Mouse (Mus musculus) thymus, adult 2 months (tissue): ENCODE measurements around the gene Gimap3. TPM values are rescaled to one million over a fixed set of nuclear protein-coding genes. Genes with fewer than 3 reads are reported as not detected.

Experiments used
- DNase-seq: peaks from one replicate; pipeline ENCODE4 v3.0.0; 2021
- H3K27ac ChIP-seq: fragments of 200-500 bp; 2 replicates; pipeline ENCODE4 v1.5.1; 2012; ENCODE audit warnings: low read length, control low read depth; ENCODE audit not compliant: control insufficient read depth, insufficient read depth
- H3K27me3 ChIP-seq: fragments of 200-500 bp; 2 replicates; pipeline ENCODE4 v1.6.1; 2012; ENCODE audit warnings: mild to moderate bottlenecking, low read length, moderate library complexity, mixed read lengths; ENCODE audit not compliant: control insufficient read depth, insufficient read depth
- H3K36me3 ChIP-seq: fragments of 200-500 bp; 2 replicates; pipeline ENCODE4 v1.6.1; 2012; ENCODE audit warnings: mild to moderate bottlenecking, low read length, moderate library complexity; ENCODE audit not compliant: control insufficient read depth, insufficient read depth
- H3K4me1 ChIP-seq: fragments of 200-500 bp; replicated peaks from 2 replicates; pipeline ENCODE4 v1.6.1; 2012; ENCODE audit warnings: low read length; ENCODE audit not compliant: control insufficient read depth, insufficient read depth
- H3K4me3 ChIP-seq: fragments of 200-500 bp; 2 replicates; pipeline ENCODE4 v1.5.1; 2012; ENCODE audit warnings: mild to moderate bottlenecking, low read length, control low read depth, moderate library complexity; ENCODE audit not compliant: control insufficient read depth, insufficient read depth
- CTCF ChIP-seq: fragments of 200-500 bp; IDR thresholded peaks from 2 replicates; pipeline ENCODE4 v1.5.1; 2012; ENCODE audit warnings: mild to moderate bottlenecking, control low read depth, low read length, moderate library complexity, borderline replicate concordance; ENCODE audit not compliant: control insufficient read depth, poor library complexity, insufficient read depth; ENCODE audit errors: extremely low read depth
- POLR2A ChIP-seq: fragments of 200-500 bp; IDR thresholded peaks from 2 replicates; pipeline ENCODE4 v1.6.1; 2012; ENCODE audit warnings: mild to moderate bottlenecking, low read length, control low read depth, moderate library complexity; ENCODE audit not compliant: control insufficient read depth, poor library complexity, insufficient read depth; ENCODE audit errors: extremely low read depth
- WGBS: fragments of 180-500 bp; shearing (Covaris S2); methylation state at CpG from one replicate; pipeline ENCODE4 v1.1.7; 2018; 5-methylcytosine and 5-hydroxymethylcytosine counted together
- polyA plus RNA-seq: library from polyadenylated mRNA; depleted of rRNA; stranded (reverse); fragments of >200 nt; gene quantifications from 2 replicates; pipeline ENCODE4 v1.2.3, GENCODE M21; 2012

The Gimap3 gene
- polyA plus RNA-seq, 1 experiment = 61.3 TPM

DNA sequence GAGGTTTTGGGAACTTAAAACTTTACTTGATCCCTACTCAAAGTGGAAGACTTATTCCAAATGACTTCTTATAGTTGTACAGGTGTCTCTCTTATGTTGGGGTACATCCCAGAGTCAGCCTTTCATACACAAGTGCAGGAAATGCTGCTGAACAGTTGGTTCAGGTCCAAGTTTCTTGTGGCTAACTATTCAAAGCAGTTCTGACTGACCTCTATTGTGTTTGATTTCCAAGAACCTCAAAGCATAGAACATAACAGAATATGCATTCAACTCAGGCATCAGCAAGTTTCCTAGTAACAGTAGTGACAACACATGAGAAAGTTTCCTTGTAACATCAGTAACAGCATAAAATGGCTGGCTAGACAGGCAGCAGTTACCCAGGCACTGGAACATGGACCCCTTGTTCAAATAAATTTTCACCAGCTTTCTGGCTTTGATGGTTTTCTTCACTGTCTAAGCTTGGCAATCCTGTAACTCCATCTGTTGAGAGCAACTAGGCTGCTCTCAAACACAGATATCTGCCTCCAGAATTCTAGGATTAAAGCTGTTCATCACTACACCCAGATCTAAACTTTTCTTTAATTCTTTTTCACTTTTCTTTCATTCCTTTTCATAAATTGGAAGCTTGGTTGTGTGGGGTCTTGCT, 32.9 kb upstream of the Gimap3 start:
- TF ChIP-seq CTCF (no peak), POLR2A (no peak)
- Histone ChIP-seq H3K27me3 (no peaks in the 10 kb centered on the region), H3K36me3 (no peaks in the 10 kb centered on the region), H3K27ac (no peak overlapping the region), H3K4me3 (no peak overlapping the region), H3K4me1 (no peaks in the 10 kb centered on the region)
- no peak for DNase-seq

- H3K4me3 ChIP-seq = no peak overlapping the region
- H3K27ac ChIP-seq = no peak overlapping the region
- H3K4me1 ChIP-seq = no peaks in the 10 kb centered on the region
- H3K27me3 ChIP-seq = no peaks in the 10 kb centered on the region
- 14% methylated on average over 1 of the region's 1 CpGs for WGBS
- no peak for TF ChIP-seq POLR2A
- TF ChIP-seq CTCF = no peak
- no peak for DNase-seq
- no peaks in the 10 kb centered on the region for H3K36me3 ChIP-seq
These were observed 31.2 kb upstream of the Gimap3 start for GRCm38 (mm10) chr6:48801897-48802296.

DNA sequence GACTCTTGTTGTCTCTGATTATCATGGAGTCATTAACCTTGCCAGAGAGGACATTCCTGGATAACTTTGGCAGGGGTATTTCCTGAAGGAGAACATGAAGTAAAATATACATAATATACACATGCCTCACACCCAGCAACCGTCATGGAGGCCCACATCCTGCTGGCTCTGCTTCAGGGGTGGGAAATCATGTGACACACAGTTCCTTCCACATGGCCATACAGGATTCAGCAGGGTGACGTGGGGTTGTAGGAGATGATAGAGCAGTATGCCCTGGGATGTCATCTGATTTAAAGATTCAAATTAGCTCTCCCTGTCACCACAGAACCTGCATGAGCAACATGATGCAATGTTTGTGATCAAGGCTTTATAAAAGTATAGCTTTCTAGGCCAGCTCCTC, 17.2 kb upstream of the Gimap3 start:
- Histone ChIP-seq H3K36me3 (no peaks in the 10 kb centered on the region), H3K27me3 (no peaks in the 10 kb centered on the region), H3K4me1 (0 out of 2 replicates have a peak, but pooled peaks cover 3% of the 10 kb centered on the region), H3K27ac (no peak overlapping the region), H3K4me3 (no peak overlapping the region)
- 71% methylated on average over 2 of the region's 2 CpGs for WGBS
- no peak for DNase-seq
- TF ChIP-seq CTCF (no peak), POLR2A (no peak)

DNA sequence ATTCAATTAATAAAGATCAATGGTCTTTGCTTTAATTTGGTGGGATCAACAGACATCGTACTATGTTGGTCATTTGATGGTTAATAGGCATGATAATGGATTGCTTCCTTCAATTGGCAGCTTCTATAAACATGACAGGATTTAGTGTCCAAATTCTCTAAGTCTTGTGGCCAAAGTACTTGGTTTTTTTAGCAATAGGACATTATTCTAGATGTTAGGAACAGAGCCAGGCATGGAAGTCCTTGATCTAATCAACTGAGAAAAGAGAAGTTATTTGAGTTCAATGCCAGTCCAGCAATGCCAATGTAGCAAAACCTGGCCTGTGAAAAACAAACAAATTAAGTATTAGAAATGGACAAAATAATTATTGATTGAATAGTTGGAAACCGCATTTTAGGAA, 14.9 kb upstream of the Gimap3 start:
- H3K36me3 ChIP-seq = no peaks in the 10 kb centered on the region
- no peak for DNase-seq
- H3K27me3 ChIP-seq = no peaks in the 10 kb centered on the region
- WGBS = 88% methylated on average over 2 of the region's 2 CpGs
- no peaks in the 10 kb centered on the region for H3K4me1 ChIP-seq
- no peak overlapping the region for H3K27ac ChIP-seq
- TF ChIP-seq POLR2A (no peak), CTCF (no peak)
- H3K4me3 ChIP-seq = no peak overlapping the region

- no peak overlapping the region for H3K4me3 ChIP-seq
- TF ChIP-seq CTCF (no peak), POLR2A (no peak)
- H3K27me3 ChIP-seq = no peaks in the 10 kb centered on the region
- H3K27ac ChIP-seq = no peak overlapping the region
- H3K4me1 ChIP-seq = no peaks in the 10 kb centered on the region
- DNase-seq = no peak
- 12% methylated on average over 1 of the region's 1 CpGs for WGBS
- no peaks in the 10 kb centered on the region for H3K36me3 ChIP-seq
These were observed 14.5 kb upstream of the Gimap3 start for GRCm38 (mm10) chr6:48785189-48785588.

GRCm38 (mm10) chr6:48784406-48784805, 13.8 kb upstream of the Gimap3 start:
- H3K36me3 ChIP-seq = no peaks in the 10 kb centered on the region
- TF ChIP-seq CTCF = no peak
- no peak for TF ChIP-seq POLR2A
- no peaks in the 10 kb centered on the region for H3K27me3 ChIP-seq
- no peak overlapping the region for H3K4me3 ChIP-seq
- no peak overlapping the region for H3K27ac ChIP-seq
- WGBS = 92% methylated on average over 1 of the region's 1 CpGs
- no peaks in the 10 kb centered on the region for H3K4me1 ChIP-seq
- no peak for DNase-seq

DNA sequence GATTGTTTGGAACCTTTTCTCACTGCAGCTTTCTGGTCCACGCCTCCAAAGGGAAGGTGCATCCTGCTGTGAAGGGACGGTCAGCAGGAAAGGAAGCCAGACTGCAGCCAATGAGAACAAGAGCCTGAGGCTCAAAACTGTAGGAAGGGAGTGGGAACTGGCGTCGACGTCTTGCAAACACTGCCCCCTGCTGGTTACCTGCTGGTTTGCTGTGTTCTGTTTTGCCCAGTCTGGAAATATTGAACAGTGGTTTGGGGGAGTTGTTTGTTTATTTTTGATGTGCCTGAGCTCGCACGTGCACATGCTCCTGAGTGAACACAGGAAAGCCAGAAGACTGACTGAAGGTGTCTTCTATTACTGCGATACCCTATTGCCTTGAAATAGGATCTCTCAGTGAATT, 1.4 kb upstream of the Gimap3 start:
- Histone ChIP-seq H3K4me3 (no peak overlapping the region), H3K36me3 (no peaks in the 10 kb centered on the region), H3K4me1 (peaks cover 23% of the 10 kb centered on the region), H3K27ac (peak overlapping the region; percentile 43; the same call in 1 of the 2 replicates), H3K27me3 (no peaks in the 10 kb centered on the region)
- DNase-seq = peak; percentile 84
- no peak for TF ChIP-seq POLR2A
- TF ChIP-seq CTCF = peak; percentile 79; the same call in 1 of the 2 replicates
- 8% methylated on average over 8 of the region's 8 CpGs for WGBS
